Comparison of ENCODE assay signal across 9 mouse cellular contexts in the genomic region with DNA sequence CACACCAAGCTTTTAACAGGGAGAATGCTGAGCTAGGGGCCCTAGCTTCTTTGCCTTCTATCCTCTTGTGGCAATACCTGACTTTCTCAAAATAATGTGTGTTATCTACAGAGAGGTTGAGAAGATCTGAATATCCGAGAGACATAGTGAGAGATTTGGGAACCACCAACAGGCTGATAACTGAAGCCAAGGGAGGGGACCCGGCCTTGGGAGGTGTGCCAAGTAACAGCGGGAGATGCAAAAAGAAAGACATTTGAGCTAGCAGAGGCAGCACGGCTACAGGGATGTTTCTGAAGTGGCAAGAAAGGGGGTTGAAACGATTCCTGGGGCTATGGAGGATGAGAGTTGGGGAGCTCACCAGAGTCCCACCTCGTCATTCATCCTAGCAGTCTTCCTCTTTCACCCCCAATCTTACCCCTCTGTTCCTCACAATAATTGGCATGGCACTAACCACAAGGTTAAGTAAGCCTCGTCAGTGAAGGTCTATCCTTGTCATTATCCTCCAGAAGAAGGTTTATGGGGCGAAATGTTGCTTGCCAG. TPM values are rescaled to one million over a fixed set of nuclear protein-coding genes. Genes with fewer than 3 reads are reported as not detected.
DNase-seq lines count a peak whose midpoint lies in the region; ATAC-seq lines count a peak whose summit lies in the region.
"Had no signal": no experiment of that assay in that cellular context is flagged by ENCODE, and none has a peak within 500 bp of the region (broad histone marks: within the 10 kb centered on the region; RNA-seq: fewer than 3 reads in every experiment).

No protein-coding gene starts in this region.

- 18% methylated on average over 8 of the region's 8 CpGs for WGBS in hindbrain, embryonic 14.5 days
- WGBS in hindbrain, embryonic 12.5 days, result 21% methylated on average over 8 of the region's 8 CpGs

- H3K4me3 ChIP-seq in hindbrain, embryonic 14.5 days (replicated peaks; ENCODE audit: low read length), result no peak overlapping the region
- no peak overlapping the region for H3K4me3 ChIP-seq in hindbrain, embryonic 12.5 days
- H3K4me3 ChIP-seq: erythroblast, embryonic 14.5 days had no signal

- 0 out of 2 replicates have a peak overlapping the region, but pooled peaks have one; percentile 72 for H3K27ac ChIP-seq in hindbrain, embryonic 14.5 days
- H3K27ac ChIP-seq in hindbrain, embryonic 12.5 days, result no peak overlapping the region

- no peak overlapping the region for H3K9ac ChIP-seq in hindbrain, embryonic 14.5 days
- no peak overlapping the region for H3K9ac ChIP-seq in hindbrain, embryonic 12.5 days

- DNase-seq in hindbrain, embryonic 14.5 days (ENCODE audit: low spot score), result no peak
- DNase-seq in R1 (ENCODE audit: low read depth, low spot score), result peak; percentile 31
- peak; percentile 72 for DNase-seq in gastrocnemius, postnatal 14 days
- peak; percentile 61 for DNase-seq in kidney, postnatal 10 days
- DNase-seq in testis, postnatal 14 days (ENCODE audit: low spot score), result peak; percentile 60
- no peak for DNase-seq in natural killer cell, adult 2 months (ENCODE audit: low spot score in 2 of 2)

- no peak for ATAC-seq in hindbrain, embryonic 14.5 days (ENCODE audit: low FRiP score)
- no peak for ATAC-seq in hindbrain, embryonic 12.5 days (ENCODE audit: low FRiP score)
- ATAC-seq in erythroid progenitor cell, adult 5-6 weeks (replicated peaks; ENCODE audit: low FRiP score, poor library complexity, severe bottlenecking), result no peak

- no peaks in the 10 kb centered on the region for H3K27me3 ChIP-seq in hindbrain, embryonic 14.5 days (ENCODE audit: control insufficient read depth, insufficient read depth, low read length)
- H3K27me3 ChIP-seq in hindbrain, embryonic 12.5 days, result peaks cover 16% of the 10 kb centered on the region

- intact Hi-C loops in gastrocnemius, postnatal 14 days (cut with DNase I; ENCODE audit: low total_unique reads), result no loop called here

- H3K36me3 ChIP-seq in hindbrain, embryonic 14.5 days (replicated peaks; ENCODE audit: control insufficient read depth, insufficient read depth), result no peaks in the 10 kb centered on the region
- no peaks in the 10 kb centered on the region for H3K36me3 ChIP-seq in hindbrain, embryonic 12.5 days

- 0 out of 2 replicates have a peak, but pooled peaks cover 8% of the 10 kb centered on the region for H3K4me1 ChIP-seq in hindbrain, embryonic 14.5 days (replicated peaks; ENCODE audit: control insufficient read depth, insufficient read depth, low read length)
- peaks cover 24% of the 10 kb centered on the region for H3K4me1 ChIP-seq in hindbrain, embryonic 12.5 days

- no peak overlapping the region for H3K4me2 ChIP-seq in hindbrain, embryonic 14.5 days (replicated peaks)
- no peak overlapping the region for H3K4me2 ChIP-seq in hindbrain, embryonic 12.5 days (replicated peaks)

- no peaks in the 10 kb centered on the region for H3K9me3 ChIP-seq in hindbrain, embryonic 14.5 days (ENCODE audit: control insufficient read depth, low read length)
- H3K9me3 ChIP-seq in hindbrain, embryonic 12.5 days (replicated peaks), result no peaks in the 10 kb centered on the region

RNA-seq across cellular contexts. Expression of a gene that starts 3.2 kb away (rescaled TPM):
- polyA plus RNA-seq in hindbrain, embryonic 14.5 days (2014; fragmentation: Nextera tagmentation; extraction: Ambion mirVana), result 26.9 and 37.2 TPM in 2 replicates
- 17.3 and 18.5 TPM in 2 replicates for polyA plus RNA-seq in hindbrain, embryonic 12.5 days (2016; fragmentation: Nextera tagmentation; extraction: Ambion mirVana)
- total RNA-seq in gastrocnemius, postnatal 14 days (2021), result 10 to 100 TPM; 13.5 to 18.1 TPM
- 32.3 and 58.4 TPM in 2 replicates for total RNA-seq in erythroid progenitor cell, adult 5-6 weeks (2015; ENCODE audit: low replicate concordance)
- total RNA-seq in erythroid progenitor cell, adult 5-6 weeks (2017; ENCODE audit: low replicate concordance), result 43.8 and 53.9 TPM in 2 replicates

RNA-seq across cellular contexts. Expression of a gene that starts 16.4 kb away (rescaled TPM):
- polyA plus RNA-seq in hindbrain, embryonic 14.5 days (2014; fragmentation: Nextera tagmentation; extraction: Ambion mirVana), result 102 and 117 TPM in 2 replicates
- 60.1 and 62.2 TPM in 2 replicates for polyA plus RNA-seq in hindbrain, embryonic 12.5 days (2016; fragmentation: Nextera tagmentation; extraction: Ambion mirVana)
- total RNA-seq in gastrocnemius, postnatal 14 days (2021), result 10 to 100 TPM; 69.8 to 97.1 TPM
- total RNA-seq in erythroid progenitor cell, adult 5-6 weeks (2015; ENCODE audit: low replicate concordance), result not detected in 2 replicates
- not detected in 2 replicates for total RNA-seq in erythroid progenitor cell, adult 5-6 weeks (2017; ENCODE audit: low replicate concordance)

RNA-seq across cellular contexts. Expression of a gene that starts 24.1 kb away (rescaled TPM):
- 122 and 133 TPM in 2 replicates for polyA plus RNA-seq in hindbrain, embryonic 14.5 days (2014; fragmentation: Nextera tagmentation; extraction: Ambion mirVana)
- polyA plus RNA-seq in hindbrain, embryonic 12.5 days (2016; fragmentation: Nextera tagmentation; extraction: Ambion mirVana), result 90.9 and 97.4 TPM in 2 replicates
- total RNA-seq in gastrocnemius, postnatal 14 days (2021), result 10 to 100 TPM; 38.1 to 39.0 TPM
- total RNA-seq in erythroid progenitor cell, adult 5-6 weeks (2015; ENCODE audit: low replicate concordance), result 133 and 142 TPM in 2 replicates
- 27.3 and 31.7 TPM in 2 replicates for total RNA-seq in erythroid progenitor cell, adult 5-6 weeks (2017; ENCODE audit: low replicate concordance)

RNA-seq across cellular contexts. Expression of a gene that starts 30.9 kb away (rescaled TPM):
- 5.3 and 6.0 TPM in 2 replicates for polyA plus RNA-seq in hindbrain, embryonic 14.5 days (2014; fragmentation: Nextera tagmentation; extraction: Ambion mirVana)
- polyA plus RNA-seq in hindbrain, embryonic 12.5 days (2016; fragmentation: Nextera tagmentation; extraction: Ambion mirVana), result 8.5 and 9.5 TPM in 2 replicates
- 1 to 10 TPM in 1 of 2 experiments, under 1 TPM in 1; 0.89 to 1.0 TPM for total RNA-seq in gastrocnemius, postnatal 14 days (2021)
- 0.72 and 5.9 TPM in 2 replicates for total RNA-seq in erythroid progenitor cell, adult 5-6 weeks (2015; ENCODE audit: low replicate concordance)
- total RNA-seq in erythroid progenitor cell, adult 5-6 weeks (2017; ENCODE audit: low replicate concordance), result 2.8 and 3.1 TPM in 2 replicates

RNA-seq across cellular contexts. Expression of a gene that starts 49.4 kb away (rescaled TPM):
- polyA plus RNA-seq in hindbrain, embryonic 14.5 days (2014; fragmentation: Nextera tagmentation; extraction: Ambion mirVana), result 0.42 and 0.91 TPM in 2 replicates
- polyA plus RNA-seq in hindbrain, embryonic 12.5 days (2016; fragmentation: Nextera tagmentation; extraction: Ambion mirVana), result 1.5 TPM in 2 replicates
- under 1 TPM; 0.13 to 0.21 TPM for total RNA-seq in gastrocnemius, postnatal 14 days (2021)
- total RNA-seq in erythroid progenitor cell, adult 5-6 weeks (2015; ENCODE audit: low replicate concordance), result 5.8 and 10.1 TPM in 2 replicates
- total RNA-seq in erythroid progenitor cell, adult 5-6 weeks (2017; ENCODE audit: low replicate concordance), result 11.1 and 11.6 TPM in 2 replicates
- polyA plus RNA-seq: erythroblast, embryonic 14.5 days had no signal

Comparison
In these comparisons a context has a peak if more than half of its experiments do, and no peak if none do; other contexts are left out.
1. DNase-seq: peak in R1 (single experiment), gastrocnemius, postnatal 14 days (single experiment), kidney, postnatal 10 days (single experiment) and testis, postnatal 14 days (single experiment); none in hindbrain, embryonic 14.5 days (single experiment) and natural killer cell, adult 2 months (0 of 2).
2. RNA of a gene that starts 16.4 kb away (total RNA-seq): 69.8 to 97.1 TPM in gastrocnemius, postnatal 14 days; not detected in erythroid progenitor cell, adult 5-6 weeks; every median in the first group is over 10 times any median in the second.